Mouse (Mus musculus) naive thymus-derived CD4-positive, alpha-beta T cell, adult 2 months (primary cell): ENCODE measurements around the gene Mrpl58.
A peak's percentile ranks its signal among the peaks of the same experiment; 100 is the strongest.
"Not testable (repeated sequence)": the region's sequence is repeated elsewhere in the genome, so short reads cannot be mapped to it uniquely, and the experiment has no call there.

ENCODE experiments used
- DNase-seq: peaks from one replicate; pipeline ENCODE4 v3.0.0-alpha.2; 2011; ENCODE audit warnings: low read depth

Mrpl58 gene

GRCm38 (mm10) chr11:115382891-115383290 is 20.7 kb upstream of the Mrpl58 start:
- DNase-seq: no peak

- no peak for DNase-seq
Observed at GRCm38 (mm10) chr11:115383701-115384474, 19.7 kb upstream of the Mrpl58 start.

GRCm38 (mm10) chr11:115384587-115384986 is 19.0 kb upstream of the Mrpl58 start:
- DNase-seq: no peak

- not testable (repeated sequence) for DNase-seq
Observed at GRCm38 (mm10) chr11:115386859-115387258, 16.7 kb upstream of the Mrpl58 start.

- no peak for DNase-seq
Observed at GRCm38 (mm10) chr11:115391358-115391757, 12.2 kb upstream of the Mrpl58 start.

- no peak for DNase-seq
Observed at GRCm38 (mm10) chr11:115393721-115394325, 9.7 kb upstream of the Mrpl58 start.

GRCm38 (mm10) chr11:115398085-115398484 is 5.5 kb upstream of the Mrpl58 start:
- no peak for DNase-seq

GRCm38 (mm10) chr11:115400126-115400525 is 3.4 kb upstream of the Mrpl58 start:
- no peak for DNase-seq

- no peak for DNase-seq
Observed at GRCm38 (mm10) chr11:115400630-115401391, 2.7 kb upstream of the Mrpl58 start.

GRCm38 (mm10) chr11:115405723-115406122 is 2.2 kb downstream of the Mrpl58 start:
- no peak for DNase-seq

- peak; percentile 92 for DNase-seq
Observed at GRCm38 (mm10) chr11:115406858-115407401, 3.4 kb downstream of the Mrpl58 start.

GRCm38 (mm10) chr11:115408266-115408920 is 4.8 kb downstream of the Mrpl58 start:
- DNase-seq: peak; percentile 75

GRCm38 (mm10) chr11:115409556-115409955 is 6.0 kb downstream of the Mrpl58 start:
- no peak for DNase-seq

GRCm38 (mm10) chr11:115419531-115420237 is 16.1 kb downstream of the Mrpl58 start, which contains the start of the genes Atp5h and Kctd2:
Gene Atp5h (minus strand): TSS chr11:115419962.
Gene Kctd2 (plus strand): TSS chr11:115420128.
- DNase-seq: peak; percentile 96

- DNase-seq: peak; percentile 54
Observed at GRCm38 (mm10) chr11:115420336-115421190, 17.0 kb downstream of the Mrpl58 start.

GRCm38 (mm10) chr11:115421328-115421727 is 17.8 kb downstream of the Mrpl58 start:
- no peak for DNase-seq

GRCm38 (mm10) chr11:115421972-115422371 is 18.4 kb downstream of the Mrpl58 start:
- DNase-seq: no peak

- peak; percentile 72 for DNase-seq
Observed at GRCm38 (mm10) chr11:115423091-115423490, 19.5 kb downstream of the Mrpl58 start.

- DNase-seq: no peak
Observed at GRCm38 (mm10) chr11:115424666-115425065, 21.1 kb downstream of the Mrpl58 start.

- DNase-seq: no peak
Observed at GRCm38 (mm10) chr11:115425671-115426070, 22.1 kb downstream of the Mrpl58 start.
